ENCODE assay signal across 8 mouse cellular contexts in the genomic region with DNA sequence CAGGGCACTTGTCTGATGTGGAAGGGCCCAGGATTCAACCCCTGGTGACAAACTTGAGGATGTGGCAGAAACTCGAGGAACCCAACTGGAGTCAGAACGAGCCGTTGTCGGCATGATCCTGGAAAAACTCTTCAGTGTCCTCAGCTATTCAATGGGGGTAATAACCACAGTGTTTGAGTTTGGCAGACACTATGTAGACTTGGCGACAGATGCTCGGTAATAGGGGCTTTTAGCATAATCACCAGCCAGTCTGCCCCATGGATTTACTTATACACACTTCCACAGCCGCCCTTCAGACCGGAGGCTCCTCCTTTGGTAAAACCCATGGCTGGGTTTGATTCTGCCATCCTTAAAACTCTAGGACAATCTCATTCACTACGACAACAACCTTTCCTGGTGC. TPM values are rescaled to one million over a fixed set of nuclear protein-coding genes. Genes with fewer than 3 reads are reported as not detected.
DNase-seq lines count a peak whose midpoint lies in the region; ATAC-seq and TF ChIP-seq lines count a peak whose summit lies in the region.

No protein-coding gene starts in this region.

- peak overlapping the region; percentile 94 for H3K27ac ChIP-seq in kidney, embryonic 15.5 days
- no peak overlapping the region for H3K27ac ChIP-seq in kidney, adult 2 months (ENCODE audit: insufficient read depth, low read depth, low read length)
- H3K27ac ChIP-seq in brown adipose tissue, adult 24 weeks (replicated peaks; ENCODE audit: low read depth, low read length) = no peak overlapping the region
- peak overlapping the region; percentile 91 for H3K27ac ChIP-seq in heart, embryonic 16.5 days (ENCODE audit: low read length)

- H3K36me3 ChIP-seq in kidney, embryonic 15.5 days = peaks cover 26% of the 10 kb centered on the region
- no peaks in the 10 kb centered on the region; the same call in 1 of the 2 replicates for H3K36me3 ChIP-seq in kidney, adult 2 months (ENCODE audit: control insufficient read depth, insufficient read depth, low read length)
- peaks cover 18% of the 10 kb centered on the region for H3K36me3 ChIP-seq in heart, embryonic 16.5 days (ENCODE audit: control insufficient read depth, insufficient read depth)
- H3K36me3 ChIP-seq in megakaryocyte, embryonic 14.5 days (replicated peaks; ENCODE audit: low read length) = peaks cover 55% of the 10 kb centered on the region

- no peak for TF ChIP-seq CTCF in kidney, adult 2 months (conservative IDR thresholded peaks at IDR 0.05; ENCODE audit: insufficient read depth, insufficient read length, low read depth, low read length)

- ATAC-seq in kidney, embryonic 15.5 days (replicated peaks; ENCODE audit: low FRiP score) = no peak
- no peak for ATAC-seq in heart, embryonic 16.5 days (replicated peaks; ENCODE audit: extremely low read depth, insufficient read depth, low FRiP score)

- H3K4me1 ChIP-seq in kidney, embryonic 15.5 days = peaks cover 30% of the 10 kb centered on the region
- H3K4me1 ChIP-seq in kidney, adult 2 months (ENCODE audit: control insufficient read depth, insufficient read depth, low read length) = peaks cover 5% of the 10 kb centered on the region; the same call in 1 of the 2 replicates
- peaks cover 9% of the 10 kb centered on the region; the same call in 1 of the 2 replicates for H3K4me1 ChIP-seq in brown adipose tissue, adult 24 weeks (ENCODE audit: control insufficient read depth, insufficient read depth, insufficient read length, low read length)
- H3K4me1 ChIP-seq in heart, embryonic 16.5 days (ENCODE audit: control insufficient read depth, insufficient read depth, low read length) = peaks cover 16% of the 10 kb centered on the region
- peaks cover 58% of the 10 kb centered on the region for H3K4me1 ChIP-seq in megakaryocyte, embryonic 14.5 days

- H3K4me3 ChIP-seq in kidney, embryonic 15.5 days (replicated peaks) = peak overlapping the region; percentile 83
- H3K4me3 ChIP-seq in kidney, adult 2 months (ENCODE audit: insufficient read depth, low read depth, low read length) = no peak overlapping the region; the same call in 1 of the 2 replicates
- H3K4me3 ChIP-seq in brown adipose tissue, adult 24 weeks (ENCODE audit: insufficient read depth, low read depth, low read length) = peak overlapping the region; percentile 65; the same call in 1 of the 2 replicates
- peak overlapping the region; percentile 94 for H3K4me3 ChIP-seq in heart, embryonic 16.5 days (ENCODE audit: low read length)
- peak overlapping the region; percentile 91 for H3K4me3 ChIP-seq in megakaryocyte, embryonic 14.5 days (replicated peaks)

- H3K9me3 ChIP-seq in kidney, embryonic 15.5 days (replicated peaks) = no peaks in the 10 kb centered on the region
- H3K9me3 ChIP-seq in heart, embryonic 16.5 days (replicated peaks; ENCODE audit: control insufficient read depth, low read length) = no peaks in the 10 kb centered on the region
- no peaks in the 10 kb centered on the region for H3K9me3 ChIP-seq in megakaryocyte, embryonic 14.5 days

- no peak for DNase-seq in kidney, adult 2 months
- DNase-seq in thymus, postnatal 0 days (ENCODE audit: low spot score) = peak; percentile 10
- DNase-seq in spleen, postnatal 14 days (ENCODE audit: low spot score in 2 of 2) = no peak
- DNase-seq in adipocyte (ENCODE audit: low spot score) = no peak

- no peaks in the 10 kb centered on the region for H3K27me3 ChIP-seq in kidney, embryonic 15.5 days
- H3K27me3 ChIP-seq in kidney, adult 2 months (replicated peaks; ENCODE audit: control insufficient read depth, insufficient read depth, low read length) = no peaks in the 10 kb centered on the region
- no peaks in the 10 kb centered on the region for H3K27me3 ChIP-seq in heart, embryonic 16.5 days (ENCODE audit: control insufficient read depth, insufficient read depth, low read length)
- peaks cover 3% of the 10 kb centered on the region for H3K27me3 ChIP-seq in megakaryocyte, embryonic 14.5 days (replicated peaks)

- H3K4me2 ChIP-seq in kidney, embryonic 15.5 days = peak overlapping the region; percentile 88
- H3K4me2 ChIP-seq in heart, embryonic 16.5 days (ENCODE audit: low read depth, low read length) = peak overlapping the region; percentile 93

- H3K9ac ChIP-seq in kidney, embryonic 15.5 days = peak overlapping the region; percentile 75; the same call in 1 of the 2 replicates
- peak overlapping the region; percentile 95 for H3K9ac ChIP-seq in heart, embryonic 16.5 days (ENCODE audit: low read length)

- WGBS in kidney, embryonic 15.5 days = 9% methylated on average over 9 of the region's 9 CpGs
- WGBS in kidney, adult 2 months = 37% methylated on average over 9 of the region's 9 CpGs
- 24% methylated on average over 9 of the region's 9 CpGs for WGBS in heart, embryonic 16.5 days

- TF ChIP-seq POLR2A in kidney, adult 2 months (IDR thresholded peaks at IDR 0.05; ENCODE audit: low read depth, low read length) = no peak

RNA-seq across cellular contexts. Expression of a gene that starts 4.0 kb away (rescaled TPM):
- 85.5 and 87.2 TPM in 2 replicates for polyA plus RNA-seq in kidney, embryonic 15.5 days (2015; fragmentation: Nextera tagmentation; extraction: Ambion mirVana)
- polyA plus RNA-seq in kidney, adult 2 months (2012; rRNA removed) = 2.4 and 2.8 TPM in 2 replicates
- polyA plus RNA-seq in brown adipose tissue, adult 24 weeks (2012; ENCODE audit: insufficient read depth, insufficient read length, missing spikeins) = not detected in 2 replicates
- 31.3 and 34.3 TPM in 2 replicates for polyA plus RNA-seq in heart, embryonic 16.5 days (2015; fragmentation: Nextera tagmentation; extraction: Ambion mirVana)
- 77.9 and 202 TPM in 2 replicates for polyA plus RNA-seq in megakaryocyte, embryonic 14.5 days (2012; ENCODE audit: insufficient read depth, low replicate concordance)
- 10.4 TPM in 2 replicates for polyA plus RNA-seq in thymus, postnatal 0 days (2015; fragmentation: Nextera tagmentation; extraction: Ambion mirVana)

Comparison
In these comparisons a context has a peak if more than half of its experiments do, and no peak if none do; other contexts are left out.
1. H3K27ac ChIP-seq: peak in kidney, embryonic 15.5 days (single experiment) and heart, embryonic 16.5 days (single experiment); none in kidney, adult 2 months (single experiment) and brown adipose tissue, adult 24 weeks (single experiment).